Mouse (Mus musculus) olfactory bulb, adult 2 months (tissue): ENCODE results near the gene Prss28. TPM values are rescaled to one million over a fixed set of nuclear protein-coding genes. Genes with fewer than 3 reads are reported as not detected.

Experiments
- H3K27ac ChIP-seq: fragments of 200-500 bp; 2 replicates; pipeline ENCODE4 v1.5.1; 2012; ENCODE audit warnings: low read depth, low read length; ENCODE audit not compliant: insufficient read depth
- H3K4me1 ChIP-seq: fragments of 200-500 bp; 2 replicates; pipeline ENCODE4 v1.6.1; 2012; ENCODE audit warnings: low read length; ENCODE audit not compliant: control insufficient read depth, insufficient read depth
- H3K4me3 ChIP-seq: fragments of 200-500 bp; 2 replicates; pipeline ENCODE4 v1.5.1; 2012; ENCODE audit warnings: mild to moderate bottlenecking, low read depth, low read length, moderate library complexity; ENCODE audit not compliant: insufficient read depth
- CTCF ChIP-seq: fragments of 200-500 bp; IDR thresholded peaks from 2 replicates; pipeline ENCODE4 v1.5.1; 2012; ENCODE audit warnings: low read depth, mild to moderate bottlenecking, low read length, moderate library complexity; ENCODE audit not compliant: insufficient read depth
- POLR2A ChIP-seq: fragments of 200-500 bp; IDR thresholded peaks from 2 replicates; pipeline ENCODE4 v1.6.1; 2012; ENCODE audit warnings: mild to moderate bottlenecking, low read depth, low read length, moderate library complexity; ENCODE audit not compliant: insufficient read depth
- WGBS: fragments of 180-500 bp; shearing (Covaris S2); methylation state at CpG from one replicate; pipeline ENCODE4 v1.1.7; 2018; 5-methylcytosine and 5-hydroxymethylcytosine counted together
- polyA plus RNA-seq: library from polyadenylated mRNA; stranded (reverse); fragments of >200 nt; gene quantifications from 2 replicates; pipeline ENCODE4 v1.2.4, GENCODE M21; 2012; ENCODE audit warnings: low replicate concordance; ENCODE audit not compliant: missing spikeins, insufficient read depth, insufficient read length

The Prss28 gene
- polyA plus RNA-seq, 1 experiment = not detected

DNA sequence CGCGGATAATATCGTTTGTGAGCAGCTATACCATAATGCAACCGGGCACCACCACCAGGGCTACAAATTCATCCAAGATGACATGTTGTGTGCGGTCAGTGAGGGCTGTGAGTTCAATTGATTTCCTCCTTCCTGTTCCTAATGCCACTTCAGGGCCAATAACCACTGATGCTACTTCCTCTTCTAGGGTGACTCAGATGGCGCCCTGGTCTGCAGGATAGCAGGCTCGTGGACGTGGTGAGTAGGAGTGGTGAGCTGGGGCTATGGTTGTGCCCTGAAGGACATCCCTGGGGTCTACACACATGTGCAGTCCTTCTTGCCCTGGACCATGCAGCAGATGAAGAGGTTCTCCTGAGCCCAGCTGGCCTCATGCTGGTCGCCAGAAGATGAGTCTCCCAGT is 23.9 kb downstream of the Prss28 start:
- Histone ChIP-seq H3K4me3 (no peak overlapping the region), H3K27ac (no peak overlapping the region), H3K4me1 (no peaks in the 10 kb centered on the region)
- TF ChIP-seq CTCF (no peak), POLR2A (no peak)
- WGBS = 80% methylated on average over 9 of the region's 9 CpGs

DNA sequence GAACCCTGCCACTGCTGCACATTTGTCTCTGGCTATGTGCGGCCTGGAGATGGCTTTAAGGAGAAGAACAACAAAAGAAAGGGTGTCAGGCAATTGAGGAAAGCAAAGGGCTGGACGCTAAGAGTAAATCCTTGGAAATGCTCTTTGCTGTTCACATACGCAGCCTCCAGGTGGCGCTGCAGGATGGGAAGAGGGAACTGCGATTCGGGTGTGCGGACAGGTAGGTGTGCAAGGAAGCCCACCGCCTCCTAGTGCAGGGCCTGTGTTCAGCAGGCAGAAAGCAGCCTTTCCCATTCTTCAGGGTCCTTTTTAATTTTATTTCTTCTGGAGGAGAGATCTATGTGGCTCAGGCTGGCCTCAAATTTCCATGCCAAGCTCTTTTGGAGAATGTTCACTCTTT is 25.5 kb downstream of the Prss28 start:
- WGBS = 1% methylated on average over 8 of the region's 8 CpGs
- TF ChIP-seq POLR2A = no peak
- peak; percentile 76; the same call in 1 of the 2 replicates for TF ChIP-seq CTCF
- Histone ChIP-seq H3K27ac (no peak overlapping the region), H3K4me1 (no peaks in the 10 kb centered on the region), H3K4me3 (no peak overlapping the region)

DNA sequence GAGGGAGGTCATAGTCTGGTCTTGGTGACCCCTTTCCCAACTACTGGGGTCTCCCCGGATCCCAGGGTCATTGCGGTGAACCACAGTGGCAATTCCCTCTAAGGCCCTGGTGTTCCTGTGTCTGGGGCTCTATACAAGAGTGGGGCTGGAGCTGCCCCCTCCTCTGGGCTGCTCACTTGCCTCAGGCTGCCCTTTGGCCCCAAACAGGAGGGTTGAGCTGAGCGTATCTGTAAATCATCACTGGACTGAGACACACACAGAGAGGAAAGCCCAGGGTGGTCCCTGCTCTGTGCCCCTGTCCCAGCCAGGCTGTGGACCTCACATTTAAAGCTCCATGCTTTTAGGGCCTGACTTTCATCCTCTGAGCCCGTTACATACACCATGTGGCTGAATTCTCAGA is 29.8 kb downstream of the Prss28 start:
- H3K4me1 ChIP-seq = peaks cover 4% of the 10 kb centered on the region; the same call in 1 of the 2 replicates
- H3K27ac ChIP-seq = no peak overlapping the region
- TF ChIP-seq CTCF = no peak
- TF ChIP-seq POLR2A = no peak
- H3K4me3 ChIP-seq = no peak overlapping the region
- 89% methylated on average over 4 of the region's 4 CpGs for WGBS

DNA sequence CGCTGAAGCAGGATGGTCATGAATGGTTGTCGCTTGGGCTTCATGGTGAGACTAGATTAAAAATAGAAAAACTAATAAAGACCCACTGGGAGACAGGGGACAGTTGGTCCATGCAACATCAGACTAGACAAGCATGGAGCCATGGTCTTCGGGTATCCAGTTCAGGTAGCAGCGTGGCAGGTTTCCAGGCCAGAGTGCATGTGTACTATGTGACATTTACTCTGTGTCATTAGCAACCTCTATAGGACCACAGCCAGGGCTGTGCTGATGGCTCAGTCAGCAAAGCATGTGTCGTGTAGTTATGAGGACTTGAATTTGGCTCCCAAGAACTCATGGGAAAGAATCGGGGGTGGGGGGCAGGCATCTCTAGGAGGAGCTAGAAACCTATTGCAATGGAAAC is 31.6 kb downstream of the Prss28 start:
- H3K27ac ChIP-seq = no peak overlapping the region
- TF ChIP-seq CTCF (no peak), POLR2A (no peak)
- WGBS = 88% methylated on average over 6 of the region's 6 CpGs
- H3K4me3 ChIP-seq = no peak overlapping the region
- H3K4me1 ChIP-seq = peaks cover 4% of the 10 kb centered on the region; the same call in 1 of the 2 replicates

DNA sequence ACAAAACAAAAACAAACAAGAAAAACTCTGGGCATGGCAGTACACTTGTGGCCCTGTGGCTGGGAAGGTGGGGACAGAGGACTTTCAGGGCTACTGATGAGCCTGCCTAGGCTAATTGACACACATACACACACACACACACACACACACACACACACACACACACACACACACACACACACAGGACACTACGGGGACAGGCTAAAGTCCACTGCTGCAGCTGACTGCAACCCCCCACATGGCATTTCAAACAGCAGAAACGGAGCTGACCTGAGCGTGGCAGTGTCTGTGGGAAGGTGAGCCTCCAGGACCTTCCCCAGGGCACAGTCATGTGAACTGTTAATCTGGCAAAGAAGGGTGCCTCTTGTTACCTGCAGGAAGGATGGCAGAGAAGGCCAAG is 33.0 kb downstream of the Prss28 start:
- TF ChIP-seq CTCF (no peak), POLR2A (no peak)
- Histone ChIP-seq H3K27ac (no peak overlapping the region), H3K4me3 (no peak overlapping the region), H3K4me1 (peaks cover 4% of the 10 kb centered on the region; the same call in 1 of the 2 replicates)
- 72% methylated on average over 3 of the region's 3 CpGs for WGBS

DNA sequence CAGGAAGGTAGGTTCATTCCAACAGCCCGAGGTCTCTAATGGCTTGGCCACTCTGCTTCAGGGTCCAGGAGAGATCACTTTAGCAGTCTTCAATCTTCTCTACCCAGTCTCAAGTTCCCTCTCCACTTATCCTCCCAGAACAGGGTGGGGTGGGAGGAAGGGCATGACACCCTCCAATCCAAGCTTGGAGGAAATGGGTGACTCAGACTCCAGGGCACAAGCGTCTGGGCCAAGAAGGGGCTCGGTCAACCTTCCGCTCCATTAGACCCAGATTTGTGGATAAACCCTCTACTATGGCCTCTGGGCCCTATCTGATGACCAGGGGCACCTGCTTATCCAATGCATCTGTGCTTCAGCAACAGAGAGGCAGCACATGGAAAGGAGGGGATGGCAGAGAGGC is 37.0 kb downstream of the Prss28 start, which contains the start of gene Tpsab1:
Gene Tpsab1, minus strand, starts transcription at position 101 of the 400 bp plus-strand sequence.
- 88% methylated on average over 4 of the region's 4 CpGs for WGBS
- TF ChIP-seq CTCF (no peak), POLR2A (no peak)
- H3K27ac ChIP-seq = no peak within 1 kb of the TSS
- no peak within 1 kb of the TSS for H3K4me3 ChIP-seq
- no peaks in the 10 kb centered on the region for H3K4me1 ChIP-seq

DNA sequence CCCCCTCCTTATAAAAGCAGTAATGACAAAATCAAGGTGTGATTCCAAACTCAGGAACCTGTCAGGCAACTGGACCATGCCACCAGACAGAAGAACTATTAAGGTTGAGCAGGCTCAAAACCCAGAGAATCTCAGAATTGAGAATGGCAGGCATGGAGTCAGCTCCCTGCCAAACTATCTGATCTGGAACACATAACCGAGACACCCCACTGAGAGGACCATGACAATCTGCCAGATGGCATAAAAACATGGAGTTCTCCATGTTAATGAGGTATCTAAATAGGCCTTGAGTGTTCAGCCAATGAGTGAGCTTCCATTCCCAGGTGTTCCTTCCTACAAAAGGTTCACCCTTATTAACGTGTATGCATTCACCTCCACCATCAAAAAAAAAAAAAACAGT is 52.8 kb downstream of the Prss28 start:
- 56% methylated on average over 2 of the region's 2 CpGs for WGBS
- H3K4me3 ChIP-seq = no peak overlapping the region
- H3K4me1 ChIP-seq = no peaks in the 10 kb centered on the region
- no peak for TF ChIP-seq CTCF
- no peak for TF ChIP-seq POLR2A
- no peak overlapping the region for H3K27ac ChIP-seq

Other genes with a start within 250 kb of the Prss28 start
- not detected in 2 replicates for gene Tmem204, start 225.1 kb upstream of the Prss28 start, polyA plus RNA-seq
- gene Telo2, start 192.7 kb upstream of the Prss28 start, polyA plus RNA-seq = not detected in 2 replicates
- gene Ptx4, start 187.9 kb upstream of the Prss28 start, polyA plus RNA-seq = not detected in 2 replicates
- gene Clcn7, start 175.3 kb upstream of the Prss28 start, polyA plus RNA-seq = not detected in 2 replicates
- not detected in 2 replicates for gene Ccdc154, start 146.2 kb upstream of the Prss28 start, polyA plus RNA-seq
- gene Gm38655, start 133.2 kb upstream of the Prss28 start, polyA plus RNA-seq = not detected in 2 replicates
- not detected in 2 replicates for gene BC003965, start 124.1 kb upstream of the Prss28 start, polyA plus RNA-seq
- not detected in 2 replicates for gene Unkl, start 120.2 kb upstream of the Prss28 start, polyA plus RNA-seq
- gene Gnptg, start 68.5 kb upstream of the Prss28 start, polyA plus RNA-seq = not detected in 2 replicates
- gene Tsr3, start 68.5 kb upstream of the Prss28 start, polyA plus RNA-seq = not detected in 2 replicates
- gene Baiap3, start 52.3 kb upstream of the Prss28 start, polyA plus RNA-seq = not detected in 2 replicates
- gene Ube2i, start 34.0 kb upstream of the Prss28 start, polyA plus RNA-seq = 452 TPM in 1 of 2 replicates, not detected in the other
- not detected in 2 replicates for gene Prss34, start 10.3 kb upstream of the Prss28 start, polyA plus RNA-seq
- not detected in 2 replicates for gene Prss29, start 10.0 kb downstream of the Prss28 start, polyA plus RNA-seq
- not detected in 2 replicates for gene Tpsab1, start 36.9 kb downstream of the Prss28 start, polyA plus RNA-seq
- not detected in 2 replicates for gene Tpsb2, start 57.7 kb downstream of the Prss28 start, polyA plus RNA-seq
- not detected in 2 replicates for gene Tpsg1, start 60.6 kb downstream of the Prss28 start, polyA plus RNA-seq
- not detected in 2 replicates for gene Cacna1h, start 125.1 kb downstream of the Prss28 start, polyA plus RNA-seq
- not detected in 2 replicates for gene Tekt4, start 146.0 kb downstream of the Prss28 start, polyA plus RNA-seq
- gene Sstr5, start 188.6 kb downstream of the Prss28 start, polyA plus RNA-seq = not detected in 2 replicates